Mouse (Mus musculus) CD8-positive naive resting alpha-beta T cell, adult 2 months (primary cell): ENCODE data around the gene Oard1.

Source experiments
- DNase-seq, 2 experiments: peaks; one replicate each; pipeline ENCODE4 v3.0.0; 2022; ENCODE audit warnings: low read depth in 2 of 2, low spot score in 2 of 2

Oard1 gene

GRCm38 (mm10) chr17:48407910-48408525, 1.8 kb upstream of the Oard1 start:
- DNase-seq = no peak

GRCm38 (mm10) chr17:48408526-48409291, 1.1 kb upstream of the Oard1 start:
- DNase-seq = peak; percentile 62 to 69

- DNase-seq = no peak
These were observed 528 bp downstream of the Oard1 start for GRCm38 (mm10) chr17:48410299-48410785.

GRCm38 (mm10) chr17:48411241-48411640, 1.4 kb downstream of the Oard1 start:
- no peak for DNase-seq

- no peak for DNase-seq
These were observed 6.2 kb downstream of the Oard1 start for GRCm38 (mm10) chr17:48416011-48416410.

GRCm38 (mm10) chr17:48416425-48417195, 6.8 kb downstream of the Oard1 start:
- DNase-seq = peak; percentile 43 to 57

GRCm38 (mm10) chr17:48417521-48417920, 7.7 kb downstream of the Oard1 start:
- no peak for DNase-seq

GRCm38 (mm10) chr17:48418174-48418573, 8.4 kb downstream of the Oard1 start:
- no peak for DNase-seq

GRCm38 (mm10) chr17:48418781-48419180, 9.0 kb downstream of the Oard1 start:
- no peak for DNase-seq

- DNase-seq = no peak
These were observed 9.8 kb downstream of the Oard1 start for GRCm38 (mm10) chr17:48419571-48419970.

- DNase-seq = no peak
These were observed 14.4 kb downstream of the Oard1 start for GRCm38 (mm10) chr17:48424237-48424636.

- DNase-seq = peak; percentile 11 to 25
These were observed 16.2 kb downstream of the Oard1 start for GRCm38 (mm10) chr17:48425823-48426612.

GRCm38 (mm10) chr17:48426991-48427750, 17.4 kb downstream of the Oard1 start:
- no peak for DNase-seq

GRCm38 (mm10) chr17:48427852-48428530, 18.2 kb downstream of the Oard1 start:
- DNase-seq = peak in 1 of 2 experiments; percentile 29

- no peak for DNase-seq
These were observed 20.6 kb downstream of the Oard1 start for GRCm38 (mm10) chr17:48430394-48430793.

GRCm38 (mm10) chr17:48431054-48431453, 21.2 kb downstream of the Oard1 start:
- no peak for DNase-seq

GRCm38 (mm10) chr17:48432158-48432980, 22.6 kb downstream of the Oard1 start, which contains the start of gene Apobec2:
TSS of gene Apobec2 (minus strand) at chr17:48432930.
- DNase-seq = no peak

- no peak for DNase-seq
These were observed 23.3 kb downstream of the Oard1 start for GRCm38 (mm10) chr17:48433006-48433655.
